ENCODE assay signal across 10 mouse cellular contexts in the genomic region with DNA sequence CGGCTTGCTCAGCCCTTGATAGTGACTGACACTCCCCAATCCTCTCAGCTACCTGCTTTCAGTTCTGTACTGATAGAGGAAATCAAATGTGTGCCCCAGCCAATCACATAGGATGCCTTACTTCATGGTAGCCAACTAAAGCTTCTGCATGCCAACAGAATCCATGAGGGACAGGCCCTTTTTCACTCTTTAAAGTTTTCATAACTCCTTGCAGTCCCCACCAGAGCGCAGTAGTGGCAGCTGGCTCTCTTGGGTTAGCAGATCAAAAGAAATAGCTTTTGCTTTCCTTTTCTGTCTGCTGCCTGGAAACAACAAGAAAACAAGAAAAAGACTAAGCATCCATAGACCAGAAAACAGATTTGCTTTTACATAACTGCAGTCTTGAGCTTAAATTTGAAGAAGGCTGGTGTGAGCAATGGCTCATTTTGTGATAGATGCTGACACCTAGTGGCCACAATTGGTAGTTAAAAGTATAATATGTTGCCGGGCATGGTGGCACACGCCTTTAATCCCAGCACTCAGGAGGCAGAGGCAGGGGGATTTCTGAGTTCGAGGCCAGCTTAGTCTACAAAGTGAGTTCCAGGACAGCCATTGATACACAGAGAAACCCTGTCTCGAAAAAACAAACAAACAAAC. TPM values are rescaled to one million over a fixed set of nuclear protein-coding genes. Genes with fewer than 3 reads are reported as not detected.
DNase-seq lines count a peak whose midpoint lies in the region; ATAC-seq lines count a peak whose summit lies in the region.
"Had no signal": no experiment of that assay in that cellular context is flagged by ENCODE, and none has a peak within 500 bp of the region (broad histone marks: within the 10 kb centered on the region; RNA-seq: fewer than 3 reads in every experiment).

No protein-coding gene starts in this region.

- no peaks in the 10 kb centered on the region for H3K9me3 ChIP-seq in kidney, embryonic 15.5 days (replicated peaks)
- H3K9me3 ChIP-seq: embryonic facial prominence, embryonic 13.5 days had no signal

- no peak overlapping the region for H3K27ac ChIP-seq in kidney, embryonic 15.5 days
- H3K27ac ChIP-seq: embryonic facial prominence, embryonic 13.5 days; macrophage had no signal

- no peaks in the 10 kb centered on the region for H3K36me3 ChIP-seq in kidney, embryonic 15.5 days
- H3K36me3 ChIP-seq: embryonic facial prominence, embryonic 13.5 days had no signal

- intact Hi-C loops in heart, postnatal 36 days (cut with DNase I): loop anchor here (1.0 to 10.0 kb wide), 5 partner anchors 99 to 648 kb away; a partner anchor contains a TSS

- no peak overlapping the region for H3K4me2 ChIP-seq in kidney, embryonic 15.5 days
- H3K4me2 ChIP-seq: embryonic facial prominence, embryonic 13.5 days had no signal

- peak; percentile 75 for DNase-seq in kidney, adult 9 months
- DNase-seq in ES-CJ7 (ENCODE audit: low read depth, low spot score): peak; percentile 79
- peak; percentile 58 to 81 for DNase-seq in cerebellum, postnatal 10 days
- peak; percentile 18 to 22 for DNase-seq in heart, postnatal 36 days
- DNase-seq in left cerebral cortex, adult 9 months (ENCODE audit: low spot score in 2 of 2): peak; percentile 8 to 71
- DNase-seq in retina, adult 2 months (ENCODE audit: low read depth, low spot score): peak; percentile 56

- 45% methylated on average over 6 of the region's 6 CpGs for WGBS in kidney, embryonic 15.5 days

- no peak overlapping the region for H3K4me3 ChIP-seq in kidney, embryonic 15.5 days (replicated peaks)
- H3K4me3 ChIP-seq: embryonic facial prominence, embryonic 13.5 days had no signal

- 0 out of 2 replicates have a peak, but pooled peaks cover 4% of the 10 kb centered on the region for H3K4me1 ChIP-seq in kidney, embryonic 15.5 days

- H3K27me3 ChIP-seq in kidney, embryonic 15.5 days: peaks cover 29% of the 10 kb centered on the region
- H3K27me3 ChIP-seq: embryonic facial prominence, embryonic 13.5 days had no signal

- H3K9ac ChIP-seq in kidney, embryonic 15.5 days: no peak overlapping the region
- H3K9ac ChIP-seq: embryonic facial prominence, embryonic 13.5 days had no signal

- no peak; the same call in 1 of the 2 replicates for ATAC-seq in kidney, embryonic 15.5 days (replicated peaks; ENCODE audit: low FRiP score)
- ATAC-seq in erythroid progenitor cell, adult 5-6 weeks (replicated peaks; ENCODE audit: low FRiP score, poor library complexity, severe bottlenecking): no peak

RNA-seq across cellular contexts. Expression of a gene that starts 43.2 kb away (rescaled TPM):
- 6.6 and 7.6 TPM in 2 replicates for polyA plus RNA-seq in kidney, embryonic 15.5 days (2015; fragmentation: Nextera tagmentation; extraction: Ambion mirVana)
- total RNA-seq in heart, postnatal 36 days (2021): 1 to 10 TPM; 1.6 to 2.2 TPM
- 6.1 and 12.6 TPM in 2 replicates for total RNA-seq in erythroid progenitor cell, adult 5-6 weeks (2015; ENCODE audit: low replicate concordance)
- 3.8 and 4.7 TPM in 2 replicates for total RNA-seq in erythroid progenitor cell, adult 5-6 weeks (2017; ENCODE audit: low replicate concordance)

Comparison
In these comparisons a context has a peak if more than half of its experiments do, and no peak if none do; other contexts are left out.
1. DNase-seq: peak in every context shown above with its lines; median percentile 79 in ES-CJ7; 75 in kidney, adult 9 months; 70 in cerebellum, postnatal 10 days; 56 in retina, adult 2 months; 40 in left cerebral cortex, adult 9 months; 20 in heart, postnatal 36 days.